Mouse (Mus musculus): ENCODE data around the gene Foxc1.

DNA sequence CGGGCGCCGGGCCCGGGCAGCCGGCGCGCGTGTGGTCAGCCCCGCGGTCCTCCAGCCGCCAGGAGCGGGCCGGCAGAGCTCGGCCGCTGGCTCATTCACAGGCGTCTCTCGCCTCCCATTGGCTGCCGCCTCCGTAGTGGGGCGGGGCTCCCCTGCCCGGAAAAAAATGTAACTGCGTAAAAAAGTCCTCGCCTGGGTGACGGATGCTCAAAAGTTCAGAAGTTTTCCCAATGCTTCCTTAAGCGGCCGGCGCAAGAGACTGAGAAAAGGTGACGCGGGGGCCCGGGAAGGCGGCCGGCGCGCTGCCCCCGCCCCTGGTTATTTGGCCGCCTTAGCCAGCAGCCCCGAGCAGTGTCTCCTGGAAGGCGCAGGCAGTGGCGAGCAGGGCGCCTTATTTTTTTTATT is at the start of gene Foxc1:
- TF ChIP-seq CTCF (IDR thresholded peaks at IDR 0.05; ENCODE audit: extremely low read depth, insufficient read length, insufficient replicate concordance, low read depth, low read length) (no peak), POLR2A (IDR thresholded peaks at IDR 0.05; ENCODE audit: low read depth, low read length) (no peak)
